Mouse (Mus musculus) large intestine, adult 2 months (tissue): ENCODE measurements around the gene Fth1. TPM values are rescaled to one million over a fixed set of nuclear protein-coding genes. Genes with fewer than 3 reads are reported as not detected.
"Not testable (repeated sequence)": the region's sequence is repeated elsewhere in the genome, so short reads cannot be mapped to it uniquely, and the experiment has no call there.

Experiments used
- DNase-seq: peaks from one replicate; pipeline ENCODE4 v3.0.0-alpha.2; 2012; ENCODE audit warnings: low read depth, low spot score
- WGBS: fragments of 180-500 bp; shearing (Covaris S2); methylation state at CpG from one replicate; pipeline ENCODE4 v1.1.7; 2018; 5-methylcytosine and 5-hydroxymethylcytosine counted together
- polyA plus RNA-seq: library from polyadenylated mRNA; depleted of rRNA; stranded (reverse); fragments of >200 nt; gene quantifications from 2 replicates; pipeline ENCODE4 v1.2.3, GENCODE M21; 2012

Gene Fth1
- polyA plus RNA-seq, 1 experiment: 1,893 TPM

GRCm38 (mm10) chr19:9956624-9957388, 23.6 kb upstream of the Fth1 start:
- DNase-seq: no peak
- 91% methylated on average over 4 of the region's 4 CpGs for WGBS

GRCm38 (mm10) chr19:9957965-9958364, 22.4 kb upstream of the Fth1 start:
- WGBS: 87% methylated on average over 5 of the region's 5 CpGs
- DNase-seq: no peak

DNA sequence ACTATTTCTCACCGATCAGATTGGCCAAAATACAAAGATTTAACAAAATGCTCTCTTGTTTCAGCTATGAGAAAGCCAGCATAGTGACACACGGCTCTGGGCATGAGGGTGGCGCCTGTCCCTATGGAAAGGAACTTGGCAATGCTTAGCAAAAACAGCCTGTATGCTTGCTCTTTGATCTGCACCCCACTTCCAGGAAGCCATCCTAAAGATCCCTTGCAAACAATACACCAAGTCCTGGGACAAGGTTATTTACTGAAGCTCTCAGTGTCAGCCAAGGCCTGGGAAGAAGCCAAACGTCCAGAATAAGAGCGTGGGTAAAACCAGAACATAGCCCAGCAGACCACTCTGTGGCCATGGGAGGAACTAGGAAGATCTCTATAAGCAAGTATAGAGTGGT, 19.6 kb upstream of the Fth1 start:
- no peak for DNase-seq
- WGBS: 51% methylated on average over 5 of the region's 5 CpGs

- no peak for DNase-seq
- WGBS: 33% methylated on average over 7 of the region's 7 CpGs
Measured at GRCm38 (mm10) chr19:9964205-9964916, 16.0 kb upstream of the Fth1 start.

- no peak for DNase-seq
- WGBS: 19% methylated on average over 2 of the region's 2 CpGs
Measured at GRCm38 (mm10) chr19:9966096-9966867, 14.1 kb upstream of the Fth1 start.

- WGBS: 58% methylated on average over 10 of the region's 10 CpGs
- DNase-seq: no peak
Measured at GRCm38 (mm10) chr19:9968081-9968787, 12.2 kb upstream of the Fth1 start.

DNA sequence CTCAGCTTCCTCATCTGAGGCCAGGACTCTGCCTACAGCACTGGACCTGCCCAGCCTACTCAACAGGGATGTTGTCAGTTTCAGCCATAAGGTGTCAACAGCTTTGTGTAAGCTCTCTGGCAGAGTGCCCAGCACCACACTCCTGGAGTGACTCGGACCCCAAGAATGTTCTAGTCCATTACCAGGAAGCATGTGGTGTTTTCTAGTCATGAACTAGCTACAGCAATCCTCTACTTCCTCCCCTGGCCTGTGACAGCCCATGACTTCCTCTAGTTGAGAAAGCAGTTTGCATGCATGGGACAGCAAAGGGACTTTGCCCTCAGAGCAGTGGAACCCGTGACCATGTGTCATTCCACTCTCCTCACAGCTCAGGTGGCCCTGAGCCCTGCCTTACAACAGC, 5.5 kb upstream of the Fth1 start:
- 14% methylated on average over 2 of the region's 2 CpGs for WGBS
- not testable (repeated sequence) for DNase-seq

GRCm38 (mm10) chr19:9977085-9977484, 3.3 kb upstream of the Fth1 start:
- DNase-seq: no peak
- 57% methylated on average over 10 of the region's 10 CpGs for WGBS

DNA sequence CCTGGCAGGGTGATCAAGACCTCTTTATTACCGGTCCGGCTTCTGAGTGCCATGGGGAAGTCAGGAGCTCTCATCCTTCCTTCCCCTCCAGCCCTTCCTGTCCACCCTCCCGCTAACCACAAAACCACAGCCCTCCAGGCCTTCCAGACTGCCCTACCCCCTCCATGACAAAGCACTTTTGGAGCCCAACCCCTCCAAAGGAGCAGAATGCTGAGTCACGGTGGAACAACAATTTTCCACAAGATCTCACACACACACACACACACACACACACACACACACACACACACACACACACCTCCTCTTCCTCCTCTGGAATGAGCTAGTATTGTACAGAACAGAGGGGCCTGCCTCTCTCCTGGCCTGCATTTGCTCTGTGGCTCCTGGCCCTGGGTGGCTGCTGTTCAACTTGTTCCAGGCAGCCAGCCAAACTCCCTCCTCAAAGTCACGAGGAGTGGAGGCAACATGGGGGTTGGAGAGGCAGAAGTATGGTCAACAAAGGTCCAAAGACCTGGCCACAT, 1.9 kb upstream of the Fth1 start:
- WGBS: 18% methylated on average over 5 of the region's 5 CpGs
- no peak for DNase-seq

DNA sequence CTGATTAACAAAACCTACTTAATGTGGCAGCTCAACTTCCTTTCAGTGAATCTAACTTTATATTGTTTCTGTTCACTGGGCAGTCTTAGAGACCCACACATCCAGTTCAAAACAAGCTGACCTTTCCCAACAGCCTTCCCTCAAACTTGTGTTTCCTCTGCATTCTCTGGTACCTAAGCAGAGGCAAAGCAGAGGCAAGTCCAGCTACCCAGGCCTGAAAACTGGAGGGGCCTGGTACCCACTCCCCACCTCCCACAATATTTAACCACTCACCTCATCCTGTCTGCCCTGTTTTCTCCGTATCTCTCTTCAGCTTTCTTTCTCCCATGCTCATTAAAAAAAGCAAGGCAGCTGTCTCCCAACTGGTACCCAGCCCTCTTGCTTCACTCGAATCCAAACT, 1.2 kb upstream of the Fth1 start:
- DNase-seq: no peak
- WGBS: 79% methylated on average over 2 of the region's 2 CpGs

DNA sequence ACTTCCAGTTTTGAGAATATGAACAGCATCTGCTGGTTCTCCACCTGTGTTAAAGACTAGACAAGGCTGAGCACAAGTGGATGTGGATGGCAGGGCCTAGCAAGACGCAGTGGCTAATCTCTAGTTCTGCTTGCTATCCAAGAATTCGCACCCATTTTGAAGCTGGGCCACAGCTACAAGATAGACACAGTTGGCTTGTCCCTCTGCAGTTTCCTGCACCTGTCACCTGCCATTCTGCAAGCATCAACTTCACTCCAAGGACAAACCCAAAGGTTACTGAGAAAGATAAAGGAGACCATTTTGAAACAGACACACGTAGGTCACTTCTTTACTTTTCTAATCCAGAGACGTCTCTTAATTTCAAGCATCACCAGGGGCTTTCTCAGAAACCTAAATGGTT, 1.2 kb downstream of the Fth1 start:
- no peak for DNase-seq
- 66% methylated on average over 4 of the region's 4 CpGs for WGBS

DNA sequence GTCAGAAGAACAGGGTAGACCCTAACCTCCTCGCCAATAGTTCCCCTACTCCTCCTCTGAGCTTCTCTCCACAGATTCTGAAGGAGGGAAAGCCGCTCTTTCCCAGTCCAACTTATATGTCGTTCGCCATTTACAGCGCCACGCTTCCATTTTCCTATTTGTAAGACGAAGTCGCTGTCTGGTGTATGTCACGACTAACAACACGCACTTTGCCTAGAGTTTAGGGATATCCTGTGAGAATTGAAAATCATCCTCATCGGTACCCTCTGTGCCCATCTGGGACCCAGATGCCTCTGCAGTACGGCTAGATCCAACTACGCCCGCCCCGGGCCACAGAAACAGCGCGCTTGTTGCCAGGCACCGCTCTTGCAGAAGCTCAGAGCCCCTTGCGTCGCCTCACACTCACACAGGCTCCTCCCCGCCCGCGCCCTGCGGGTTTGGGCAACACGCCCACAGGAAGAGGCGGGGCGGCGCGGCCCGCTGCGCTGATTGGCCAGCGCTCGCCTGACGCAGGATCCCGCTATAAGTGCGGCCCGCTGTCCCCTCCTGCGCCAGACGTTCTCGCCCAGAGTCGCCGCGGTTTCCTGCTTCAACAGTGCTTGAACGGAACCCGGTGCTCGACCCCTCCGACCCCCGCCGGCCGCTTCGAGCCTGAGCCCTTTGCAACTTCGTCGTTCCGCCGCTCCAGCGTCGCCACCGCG, 1.9 kb downstream of the Fth1 start:
- peak; percentile 81 for DNase-seq

DNA sequence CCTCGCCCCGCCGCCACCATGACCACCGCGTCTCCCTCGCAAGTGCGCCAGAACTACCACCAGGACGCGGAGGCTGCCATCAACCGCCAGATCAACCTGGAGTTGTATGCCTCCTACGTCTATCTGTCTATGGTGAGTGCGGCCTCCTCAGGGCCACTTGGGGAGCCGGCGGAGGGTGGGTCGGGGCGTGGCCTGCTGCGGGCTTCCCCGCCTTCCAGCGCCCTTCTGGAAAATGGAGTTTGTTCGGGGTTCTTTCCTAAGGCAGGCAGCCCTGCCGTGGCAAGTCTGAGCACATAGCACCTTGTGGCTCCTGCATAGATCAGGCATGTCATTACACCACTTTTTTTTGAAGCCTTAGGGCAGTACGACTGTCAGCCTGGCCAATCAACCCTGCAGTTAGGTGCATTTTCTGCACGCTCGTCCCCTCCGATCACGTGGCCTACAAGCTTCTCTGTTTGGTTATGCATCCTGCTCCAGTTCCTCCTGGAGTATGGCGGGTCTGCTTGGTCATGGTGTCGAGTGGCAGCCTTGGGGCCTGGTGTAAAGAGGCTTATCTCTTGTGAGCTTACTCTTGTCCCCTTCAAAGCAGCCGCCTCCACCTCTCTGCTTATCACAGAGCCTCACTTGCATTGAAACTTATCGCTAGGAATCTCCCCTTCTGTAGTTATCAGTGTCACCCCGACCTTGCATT, 2.6 kb downstream of the Fth1 start:
- DNase-seq: no peak

More for the DNA sequence above, 1.9 kb downstream of the Fth1 start:
- WGBS: under 1% methylated on average over 59 of the region's 59 CpGs

GRCm38 (mm10) chr19:9984111-9985055, 4.0 kb downstream of the Fth1 start:
- no peak for DNase-seq
- 74% methylated on average over 20 of the region's 20 CpGs for WGBS

More for the DNA sequence above, 2.6 kb downstream of the Fth1 start:
- under 1% methylated on average over 31 of the region's 31 CpGs for WGBS

DNA sequence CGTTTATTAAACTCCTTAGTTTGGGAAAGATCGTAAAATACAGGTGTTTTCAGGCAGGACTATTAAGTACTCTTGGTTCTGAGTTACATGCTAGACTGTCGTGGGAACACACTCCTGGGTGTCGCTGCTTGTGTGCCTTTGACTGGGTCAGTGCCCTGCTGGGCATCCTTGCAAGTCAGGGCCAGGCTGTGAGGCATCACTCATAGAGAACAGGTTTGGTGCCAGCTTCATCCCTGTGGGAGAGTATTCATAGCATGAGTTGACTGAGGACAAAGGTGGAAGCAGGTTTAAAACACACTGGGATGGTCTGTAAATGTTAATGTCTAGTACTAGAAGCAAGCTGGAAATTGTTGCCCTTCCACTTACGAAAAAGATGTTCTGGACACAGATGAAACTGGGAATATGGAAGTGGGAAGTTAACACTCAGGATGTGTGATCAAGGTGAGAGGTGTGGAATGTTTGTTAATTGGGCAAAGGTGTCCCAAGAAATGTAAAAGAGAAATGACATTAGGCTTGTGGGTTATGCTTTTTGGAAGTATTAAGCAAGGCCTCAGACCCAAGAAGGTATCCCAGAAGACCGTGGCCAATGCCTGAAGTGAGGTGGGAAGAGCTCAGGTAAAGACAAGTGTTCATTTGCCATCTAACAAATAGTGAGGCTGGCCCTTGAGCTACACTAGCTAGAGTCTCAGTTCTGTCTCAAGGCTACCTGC, 4.9 kb downstream of the Fth1 start:
- 78% methylated on average over 6 of the region's 6 CpGs for WGBS
- no peak for DNase-seq

GRCm38 (mm10) chr19:9985900-9986421, 5.6 kb downstream of the Fth1 start:
- 91% methylated on average over 2 of the region's 2 CpGs for WGBS
- no peak for DNase-seq

- no peak for DNase-seq
- WGBS: 68% methylated on average over 6 of the region's 6 CpGs
Measured at GRCm38 (mm10) chr19:9987192-9987591, 6.8 kb downstream of the Fth1 start.
